Mouse (Mus musculus) gastrocnemius, postnatal 4 days (tissue): Measurements from ENCODE around the gene Crisp3. TPM values are rescaled to one million over a fixed set of nuclear protein-coding genes. Genes with fewer than 3 reads are reported as not detected.
"Not testable (repeated sequence)": the region's sequence is repeated elsewhere in the genome, so short reads cannot be mapped to it uniquely, and the experiment has no call there.

Experiments
- DNase-seq, 2 experiments: peaks; one replicate each; pipeline ENCODE4 v3.0.0; 2021 to 2022; ENCODE audit warnings: low spot score in 2 of 2, mixed read lengths in 2 of 2
- long read RNA-seq, 2 experiments: library from polyadenylated mRNA; stranded (forward); transcript quantifications; one replicate each; pipeline ENCODE4 v2.0.0; 2021
- total RNA-seq, 2 experiments: library from RNA; stranded (reverse); gene quantifications; 2 replicates each; pipeline ENCODE4 v1.2.3; 2021

Crisp3 gene
- total RNA-seq, result not detected
- long read RNA-seq, experiment 1, result 0 reads
- long read RNA-seq, experiment 2, result 0 reads

DNA sequence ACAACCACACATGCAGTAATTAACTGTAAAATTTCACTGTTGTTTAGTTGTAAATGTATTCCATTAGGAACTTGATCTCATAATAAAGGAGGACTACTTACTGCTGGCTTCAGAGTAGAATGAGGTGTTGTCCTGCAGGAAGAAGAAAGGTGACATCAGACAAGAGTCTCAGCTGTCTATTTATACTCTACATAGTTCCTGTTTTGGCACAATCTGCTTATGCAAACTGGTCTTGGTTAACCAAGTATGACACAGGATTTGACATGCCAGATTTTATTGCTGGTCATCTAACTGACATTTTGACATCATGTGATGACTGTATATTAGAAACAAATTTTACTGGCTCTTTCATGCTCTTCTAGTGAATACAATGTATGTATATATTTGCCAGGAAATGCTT is at the start of gene Crisp3:
Gene Crisp3 (minus strand): TSS at position 154 of the 400 bp plus-strand sequence.
- DNase-seq, result no peak

DNA sequence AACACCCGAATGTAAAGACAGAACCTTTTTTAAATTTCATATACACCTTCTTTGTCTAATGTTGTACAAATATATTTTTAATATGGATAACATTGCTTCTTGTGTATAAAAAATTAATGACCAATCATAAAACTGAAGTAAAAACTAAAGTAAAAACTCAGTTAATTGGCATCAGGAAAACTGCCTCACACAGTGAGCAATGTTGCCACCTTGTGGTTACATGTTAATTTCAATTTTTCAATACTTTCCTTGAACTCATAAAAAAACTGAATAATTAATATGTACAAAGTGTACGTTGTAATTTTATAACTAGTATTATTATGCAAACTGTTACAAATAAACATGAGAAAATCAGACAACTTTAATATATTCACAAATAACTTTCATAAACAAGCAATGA is 43.3 kb upstream of the Crisp3 start:
- DNase-seq, result no peak

DNA sequence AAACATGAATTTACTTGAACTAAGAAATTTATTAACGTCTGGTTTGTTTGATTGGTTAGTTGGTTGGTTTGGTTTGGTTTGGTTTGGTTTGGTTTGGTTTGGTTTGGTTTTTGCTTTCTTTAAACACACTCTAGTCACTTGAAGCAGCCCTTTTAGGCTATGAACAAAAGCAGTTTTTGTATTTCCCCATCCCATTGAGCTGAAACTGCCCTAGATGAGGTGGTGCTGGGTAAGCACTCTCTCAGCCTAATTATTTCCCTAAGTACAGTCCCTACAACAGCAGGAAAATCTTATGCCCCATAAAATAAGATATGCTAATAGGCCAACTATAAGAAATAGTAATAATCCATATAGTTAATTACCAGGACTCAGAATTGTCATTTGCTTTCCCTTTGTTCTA is 33.4 kb upstream of the Crisp3 start:
- DNase-seq, result no peak

- no peak for DNase-seq
Measured at GRCm38 (mm10) chr17:40274906-40275470, 32.9 kb upstream of the Crisp3 start.

DNA sequence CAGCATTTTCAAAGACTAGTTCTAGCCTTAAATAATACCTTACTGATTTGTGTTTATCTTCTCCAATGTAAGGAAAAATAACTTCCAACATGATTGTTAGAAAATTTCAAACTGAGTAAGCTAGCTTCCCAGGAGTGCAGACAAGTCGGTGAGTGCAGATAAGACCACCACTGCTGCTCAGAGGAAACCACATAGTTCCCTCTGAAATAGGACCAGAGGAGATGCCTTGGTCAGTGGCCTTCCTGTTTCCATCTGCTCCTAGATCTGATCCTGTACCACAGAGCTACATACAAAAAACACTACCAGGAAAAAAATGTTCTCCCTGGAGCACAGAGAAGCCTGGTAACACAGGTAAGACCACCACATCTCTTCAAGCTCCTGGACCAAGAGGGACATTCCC is 10.4 kb upstream of the Crisp3 start:
- DNase-seq, result no peak

GRCm38 (mm10) chr17:40208540-40208939 is 33.5 kb downstream of the Crisp3 start, which contains the start of gene Pgk2:
TSS of gene Pgk2 (minus strand) at chr17:40208640.
- DNase-seq, result no peak

- DNase-seq, result not testable (repeated sequence)
Measured at GRCm38 (mm10) chr17:40201803-40202202, 40.3 kb downstream of the Crisp3 start.

DNA sequence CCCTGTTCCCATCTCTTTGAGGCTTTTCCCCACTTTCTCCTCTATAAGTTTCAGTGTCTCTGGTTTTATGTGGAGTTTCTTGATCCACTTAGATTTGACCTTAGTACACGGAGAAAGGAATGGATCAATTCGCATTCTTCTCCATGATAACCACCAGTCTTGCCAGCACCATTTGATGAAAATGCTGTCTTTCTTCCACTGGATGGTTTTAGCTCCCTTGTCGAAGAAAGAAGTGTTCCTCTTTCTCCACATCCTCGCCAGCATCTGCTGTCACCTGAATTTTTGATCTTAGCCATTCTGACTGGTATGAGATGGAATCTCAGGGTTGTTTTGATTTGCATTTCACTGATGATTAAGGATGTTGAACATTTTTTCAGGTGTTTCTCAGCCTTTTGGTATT is 51.9 kb downstream of the Crisp3 start:
- DNase-seq, result not testable (repeated sequence)

Other genes starting within 250 kb of the Crisp3 start
- not detected for gene AC192777.2, start 146.8 kb downstream of the Crisp3 start, total RNA-seq
- not detected for gene Pgk2, start 33.6 kb downstream of the Crisp3 start, total RNA-seq
- gene Crisp1, start 76.9 kb upstream of the Crisp3 start, total RNA-seq, result not detected